Mouse (Mus musculus): Measurements from ENCODE around the gene Mt4. TPM values are rescaled to one million over a fixed set of nuclear protein-coding genes. Genes with fewer than 3 reads are reported as not detected.
A peak's percentile ranks its signal among the peaks of the same experiment; 100 is the strongest.

The Mt4 gene
- polyA plus RNA-seq, 1 experiment from 2014 or later = not detected

DNA sequence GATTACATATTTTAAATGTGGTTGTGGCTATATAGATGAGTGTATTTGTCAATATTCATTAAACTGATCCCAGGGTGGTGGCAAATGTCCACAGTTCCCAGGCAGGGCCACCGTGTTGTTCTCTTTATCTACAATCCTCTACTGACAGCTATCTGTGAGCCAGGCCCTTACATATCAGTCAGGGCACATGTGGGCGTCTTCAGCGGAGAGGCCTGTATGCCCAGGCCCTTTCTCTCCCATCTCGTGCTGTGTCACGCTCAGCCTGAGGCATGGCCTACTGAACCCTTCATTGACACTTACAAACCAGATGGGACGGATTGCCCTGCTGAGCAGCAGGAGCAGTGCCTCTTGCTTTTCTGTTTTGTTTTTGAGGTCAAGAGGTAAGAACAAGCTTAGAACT, 27.6 kb upstream of the Mt4 start:
- Histone ChIP-seq H3K27me3 (replicated peaks; ENCODE audit: control insufficient read depth, insufficient read depth, low read length) (no peaks in the 10 kb centered on the region), H3K9me3 (replicated peaks; ENCODE audit: control insufficient read depth, low read length) (no peaks in the 10 kb centered on the region), H3K4me1 (ENCODE audit: control insufficient read depth, insufficient read depth, low read length) (no peaks in the 10 kb centered on the region), H3K4me3 (ENCODE audit: low read depth, low read length) (no peak overlapping the region), H3K27ac (ENCODE audit: low read depth, low read length) (no peak overlapping the region), H3K36me3 (ENCODE audit: control insufficient read depth, insufficient read depth, low read length) (no peaks in the 10 kb centered on the region), H3K9ac (ENCODE audit: low read length) (no peak overlapping the region), H3K4me2 (ENCODE audit: low read length) (no peak overlapping the region)
- WGBS = 87% methylated on average over 6 of the region's 6 CpGs
- DNase-seq (ENCODE audit: low spot score) (no peak), ATAC-seq (no peak)

DNA sequence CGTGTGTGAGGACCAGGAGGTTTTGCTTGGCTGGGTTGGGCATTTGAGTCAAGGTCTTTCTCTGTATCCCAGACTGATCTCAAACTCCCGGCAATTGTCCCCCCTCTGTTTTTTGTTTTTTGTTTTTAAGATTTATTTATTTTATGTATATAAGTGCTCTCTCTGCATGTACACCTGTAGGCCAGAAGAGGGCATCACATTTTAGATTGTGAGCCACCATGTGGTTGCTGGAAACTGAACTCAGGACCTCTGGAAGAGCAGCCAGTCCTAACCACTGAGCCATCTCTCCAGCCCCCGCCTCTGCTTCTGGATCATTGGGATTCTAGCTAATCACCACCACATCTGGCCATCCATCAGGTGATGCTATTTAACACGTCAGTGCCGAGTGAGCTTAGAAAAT, 27.2 kb upstream of the Mt4 start:
- Histone ChIP-seq H3K9me3 (replicated peaks; ENCODE audit: control insufficient read depth, low read length) (no peaks in the 10 kb centered on the region), H3K9ac (ENCODE audit: low read length) (no peak overlapping the region), H3K4me3 (ENCODE audit: low read depth, low read length) (no peak overlapping the region), H3K4me1 (ENCODE audit: control insufficient read depth, insufficient read depth, low read length) (no peaks in the 10 kb centered on the region), H3K27ac (ENCODE audit: low read depth, low read length) (no peak overlapping the region), H3K4me2 (ENCODE audit: low read length) (no peak overlapping the region), H3K36me3 (ENCODE audit: control insufficient read depth, insufficient read depth, low read length) (no peaks in the 10 kb centered on the region), H3K27me3 (replicated peaks; ENCODE audit: control insufficient read depth, insufficient read depth, low read length) (no peaks in the 10 kb centered on the region)
- DNase-seq (ENCODE audit: low spot score) (no peak), ATAC-seq (no peak)
- WGBS = 79% methylated on average over 5 of the region's 5 CpGs

DNA sequence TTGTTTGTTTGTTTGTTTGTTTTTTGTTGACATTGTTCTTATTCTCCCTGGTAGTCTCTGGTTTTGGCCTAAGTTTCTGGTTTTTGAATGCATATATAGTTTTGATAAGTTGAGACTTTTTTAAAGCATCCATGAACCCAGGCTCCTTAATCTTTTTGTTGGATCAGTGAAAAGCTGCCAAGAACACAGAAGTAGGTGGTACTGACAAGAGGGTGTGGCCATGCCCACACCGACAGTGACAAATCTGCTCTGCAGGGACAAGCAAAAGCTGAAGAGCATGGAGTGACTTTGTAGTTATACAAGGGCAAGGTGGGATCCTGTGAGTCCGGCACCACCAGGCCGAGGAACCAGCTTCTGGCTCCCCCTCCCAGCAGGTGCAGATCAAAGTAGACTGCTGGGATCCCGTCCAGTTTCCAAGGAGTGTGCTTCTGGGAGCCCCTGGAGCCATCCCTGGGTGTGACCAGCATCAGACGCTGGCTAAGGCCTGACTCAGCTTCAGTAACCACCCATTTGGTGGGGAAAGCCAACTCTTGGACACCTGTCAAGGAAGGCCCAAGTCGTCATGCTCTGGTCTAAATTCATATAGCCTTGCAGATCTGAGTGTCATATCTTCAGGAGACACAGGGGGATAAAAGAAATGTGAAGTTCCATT, 26.3 kb upstream of the Mt4 start:
- H3K9me3 ChIP-seq (replicated peaks; ENCODE audit: control insufficient read depth, low read length) = no peaks in the 10 kb centered on the region
- no peaks in the 10 kb centered on the region for H3K4me1 ChIP-seq (ENCODE audit: control insufficient read depth, insufficient read depth, low read length)
- H3K36me3 ChIP-seq (ENCODE audit: control insufficient read depth, insufficient read depth, low read length) = no peaks in the 10 kb centered on the region
- WGBS = 67% methylated on average over 6 of the region's 6 CpGs
- H3K27me3 ChIP-seq (replicated peaks; ENCODE audit: control insufficient read depth, insufficient read depth, low read length) = no peaks in the 10 kb centered on the region
- H3K9ac ChIP-seq (ENCODE audit: low read length) = no peak overlapping the region
- DNase-seq (ENCODE audit: low spot score) = no peak
- H3K27ac ChIP-seq (ENCODE audit: low read depth, low read length) = no peak overlapping the region
- no peak overlapping the region for H3K4me2 ChIP-seq (ENCODE audit: low read length)
- ATAC-seq = no peak
- no peak overlapping the region for H3K4me3 ChIP-seq (ENCODE audit: low read depth, low read length)

DNA sequence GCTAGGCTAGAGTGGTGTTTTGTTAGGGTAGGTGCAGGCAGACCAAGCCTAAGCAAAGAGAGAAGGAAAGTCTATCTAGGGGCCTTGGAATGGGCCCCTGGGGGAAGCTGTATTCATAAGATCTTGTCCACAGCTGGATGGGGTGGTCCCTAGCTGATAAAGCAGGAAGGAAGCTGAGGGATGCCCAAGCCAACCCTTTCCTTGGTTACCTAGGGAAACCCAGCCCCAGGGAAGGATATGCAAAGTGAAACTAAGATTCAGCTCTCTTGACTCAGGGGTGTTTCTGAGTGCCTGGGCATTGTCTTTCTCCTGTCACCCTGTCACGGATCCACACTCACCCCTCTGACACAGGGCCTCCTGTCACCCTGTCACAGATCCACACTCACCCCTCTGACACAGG, 23.6 kb upstream of the Mt4 start:
- Histone ChIP-seq H3K9me3 (replicated peaks; ENCODE audit: control insufficient read depth, low read length) (no peaks in the 10 kb centered on the region), H3K4me2 (ENCODE audit: low read length) (no peak overlapping the region), H3K4me3 (ENCODE audit: low read depth, low read length) (no peak overlapping the region), H3K27ac (ENCODE audit: low read depth, low read length) (no peak overlapping the region), H3K36me3 (ENCODE audit: control insufficient read depth, insufficient read depth, low read length) (no peaks in the 10 kb centered on the region), H3K4me1 (ENCODE audit: control insufficient read depth, insufficient read depth, low read length) (peaks cover 8% of the 10 kb centered on the region), H3K27me3 (replicated peaks; ENCODE audit: control insufficient read depth, insufficient read depth, low read length) (no peaks in the 10 kb centered on the region), H3K9ac (ENCODE audit: low read length) (no peak overlapping the region)
- DNase-seq (ENCODE audit: low spot score) (no peak), ATAC-seq (no peak)
- WGBS = 47% methylated on average over 1 of the region's 1 CpGs

DNA sequence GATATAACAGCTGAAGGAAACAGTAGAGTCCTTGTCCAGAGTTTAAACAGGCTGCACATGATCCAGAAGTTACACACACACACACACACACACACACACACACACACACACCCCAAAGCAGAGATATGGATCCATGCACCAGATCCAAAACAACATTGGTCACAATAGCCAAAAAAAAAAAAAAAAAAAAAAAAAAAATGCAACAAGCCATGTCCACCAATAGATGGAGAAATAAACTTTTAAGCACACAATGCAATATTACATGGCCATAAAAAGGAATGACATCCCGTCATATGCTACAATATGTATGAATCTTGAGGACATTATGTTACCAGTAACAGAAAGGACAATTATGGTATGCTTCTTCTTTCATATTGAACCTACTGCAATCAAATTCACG, 23.0 kb upstream of the Mt4 start:
- Histone ChIP-seq H3K27ac (ENCODE audit: low read depth, low read length) (no peak overlapping the region), H3K36me3 (ENCODE audit: control insufficient read depth, insufficient read depth, low read length) (no peaks in the 10 kb centered on the region), H3K4me2 (ENCODE audit: low read length) (no peak overlapping the region), H3K4me1 (ENCODE audit: control insufficient read depth, insufficient read depth, low read length) (peaks cover 14% of the 10 kb centered on the region), H3K9me3 (replicated peaks; ENCODE audit: control insufficient read depth, low read length) (no peaks in the 10 kb centered on the region), H3K9ac (ENCODE audit: low read length) (no peak overlapping the region), H3K27me3 (replicated peaks; ENCODE audit: control insufficient read depth, insufficient read depth, low read length) (no peaks in the 10 kb centered on the region), H3K4me3 (ENCODE audit: low read depth, low read length) (no peak overlapping the region)
- 85% methylated on average over 2 of the region's 2 CpGs for WGBS
- no peak for ATAC-seq
- no peak for DNase-seq (ENCODE audit: low spot score)

DNA sequence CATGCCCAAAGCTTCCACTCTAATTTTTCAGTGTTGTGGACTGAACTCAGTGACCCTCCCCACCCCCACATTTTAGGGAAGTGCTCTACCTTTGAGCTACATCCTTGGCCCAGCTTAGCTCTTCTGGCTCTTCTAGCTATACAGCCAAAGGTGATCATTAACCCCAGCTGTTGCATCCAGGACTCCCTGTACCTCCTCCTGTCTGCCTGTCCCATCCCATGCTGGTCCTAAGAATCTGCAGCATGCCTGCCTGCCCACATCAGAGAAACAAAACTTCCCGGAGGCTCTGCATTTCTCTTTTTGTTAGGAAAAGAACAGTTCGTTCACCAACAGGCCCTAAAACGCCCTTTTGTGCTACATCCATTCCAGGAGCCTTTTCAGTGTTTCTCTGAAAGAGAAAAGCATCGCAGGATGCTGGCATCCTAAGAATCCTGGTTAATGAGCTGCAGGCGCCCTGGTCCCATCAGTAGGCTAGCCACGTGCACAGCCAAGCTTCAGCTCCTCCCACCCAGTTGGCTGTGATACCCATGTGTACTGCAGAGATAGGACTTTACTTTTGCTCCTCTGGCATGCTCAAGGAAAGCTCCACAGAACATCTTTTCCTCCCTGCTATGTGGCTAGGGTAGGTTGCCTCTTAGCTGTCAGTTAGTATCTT, 18.1 kb upstream of the Mt4 start:
- 0% methylated on average over 6 of the region's 6 CpGs for WGBS
- no peaks in the 10 kb centered on the region for H3K27me3 ChIP-seq (replicated peaks; ENCODE audit: control insufficient read depth, insufficient read depth, low read length)

DNA sequence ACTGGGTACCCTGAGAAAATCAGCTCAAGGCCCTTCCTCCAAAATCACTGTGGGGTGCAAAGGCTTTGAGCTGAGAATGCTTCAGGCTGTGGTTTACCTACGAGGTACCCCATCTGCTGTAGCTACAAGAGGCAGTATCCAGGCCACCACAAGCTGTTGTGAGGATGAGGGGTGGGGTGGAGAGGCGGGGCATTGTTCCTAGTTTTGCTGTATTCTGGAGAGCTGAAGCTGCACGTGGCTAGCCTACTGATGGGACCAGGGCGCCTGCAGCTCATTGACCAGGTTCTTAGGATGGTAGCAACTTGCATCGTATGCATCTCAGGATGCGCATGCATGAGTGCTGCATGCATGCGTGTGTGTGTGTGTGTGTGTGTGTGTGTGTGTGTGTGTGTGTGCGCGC, 15.4 kb upstream of the Mt4 start:
- Histone ChIP-seq H3K36me3 (ENCODE audit: control insufficient read depth, insufficient read depth, low read length) (no peaks in the 10 kb centered on the region), H3K4me1 (ENCODE audit: control insufficient read depth, insufficient read depth, low read length) (peaks cover 40% of the 10 kb centered on the region), H3K9me3 (replicated peaks; ENCODE audit: control insufficient read depth, low read length) (no peaks in the 10 kb centered on the region), H3K4me3 (ENCODE audit: low read depth, low read length) (no peak overlapping the region), H3K27ac (ENCODE audit: low read depth, low read length) (peak overlapping the region; percentile 50; the same call in 1 of the 2 replicates), H3K9ac (ENCODE audit: low read length) (no peak overlapping the region), H3K27me3 (replicated peaks; ENCODE audit: control insufficient read depth, insufficient read depth, low read length) (no peaks in the 10 kb centered on the region), H3K4me2 (ENCODE audit: low read length) (no peak overlapping the region)
- DNase-seq (ENCODE audit: low spot score) (peak; percentile 40), ATAC-seq (no peak)
- 72% methylated on average over 9 of the region's 9 CpGs for WGBS

More for the DNA sequence above, 18.1 kb upstream of the Mt4 start:
- peaks cover 40% of the 10 kb centered on the region for H3K4me1 ChIP-seq (ENCODE audit: control insufficient read depth, insufficient read depth, low read length)
- ATAC-seq (peak; percentile 96), DNase-seq (ENCODE audit: low spot score) (peak; percentile 94)
- peak overlapping the region; percentile 88 for H3K27ac ChIP-seq (ENCODE audit: low read depth, low read length)
- H3K4me2 ChIP-seq (ENCODE audit: low read length) = peak overlapping the region; percentile 2
- H3K4me3 ChIP-seq (ENCODE audit: low read depth, low read length) = no peak overlapping the region
- H3K9ac ChIP-seq (ENCODE audit: low read length) = peak overlapping the region; percentile 25
- H3K9me3 ChIP-seq (replicated peaks; ENCODE audit: control insufficient read depth, low read length) = no peaks in the 10 kb centered on the region
- H3K36me3 ChIP-seq (ENCODE audit: control insufficient read depth, insufficient read depth, low read length) = no peaks in the 10 kb centered on the region

DNA sequence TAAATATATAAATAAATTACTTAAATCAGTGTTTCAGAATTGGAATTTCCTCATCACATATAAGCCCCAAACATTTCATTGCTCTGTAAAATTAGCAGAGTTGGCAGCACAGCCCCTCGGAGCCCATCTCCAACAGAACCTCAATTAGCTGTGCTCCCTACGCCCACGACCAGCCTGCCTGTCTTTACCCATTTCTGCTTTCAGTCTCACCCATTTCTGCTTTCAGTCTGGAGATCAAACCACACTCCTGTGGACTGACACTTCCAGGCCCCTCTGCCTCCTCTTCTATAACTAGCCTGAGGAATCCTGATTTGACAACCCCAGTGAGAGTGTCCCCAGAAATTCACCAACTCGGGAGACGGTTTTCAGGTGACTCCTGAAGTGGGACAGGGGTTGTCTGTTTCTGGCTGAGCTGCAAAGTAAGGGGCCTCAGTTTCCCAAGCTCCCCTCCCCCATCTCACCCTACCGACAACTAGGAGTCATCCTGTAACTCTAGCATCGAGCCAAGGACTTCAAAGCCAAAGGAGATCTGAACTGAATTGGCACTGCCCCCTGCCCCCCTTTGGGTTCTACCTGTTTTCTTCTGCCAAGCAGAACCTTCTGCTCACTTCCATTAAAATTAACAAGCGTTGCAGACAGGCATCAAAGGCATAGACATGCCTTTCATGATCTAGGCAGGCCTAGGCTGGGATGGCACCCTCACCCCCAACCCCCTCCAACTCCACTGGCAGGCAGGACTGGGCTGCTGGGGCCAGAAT, 14.1 kb upstream of the Mt4 start:
- DNase-seq (ENCODE audit: low spot score) (peak; percentile 31), ATAC-seq (no peak)
- 44% methylated on average over 8 of the region's 8 CpGs for WGBS
- Histone ChIP-seq H3K4me2 (ENCODE audit: low read length) (no peak overlapping the region), H3K27me3 (replicated peaks; ENCODE audit: control insufficient read depth, insufficient read depth, low read length) (no peaks in the 10 kb centered on the region), H3K27ac (ENCODE audit: low read depth, low read length) (no peak overlapping the region), H3K36me3 (ENCODE audit: control insufficient read depth, insufficient read depth, low read length) (no peaks in the 10 kb centered on the region), H3K4me1 (ENCODE audit: control insufficient read depth, insufficient read depth, low read length) (peaks cover 44% of the 10 kb centered on the region), H3K9me3 (replicated peaks; ENCODE audit: control insufficient read depth, low read length) (no peaks in the 10 kb centered on the region), H3K4me3 (ENCODE audit: low read depth, low read length) (no peak overlapping the region), H3K9ac (ENCODE audit: low read length) (no peak overlapping the region)

DNA sequence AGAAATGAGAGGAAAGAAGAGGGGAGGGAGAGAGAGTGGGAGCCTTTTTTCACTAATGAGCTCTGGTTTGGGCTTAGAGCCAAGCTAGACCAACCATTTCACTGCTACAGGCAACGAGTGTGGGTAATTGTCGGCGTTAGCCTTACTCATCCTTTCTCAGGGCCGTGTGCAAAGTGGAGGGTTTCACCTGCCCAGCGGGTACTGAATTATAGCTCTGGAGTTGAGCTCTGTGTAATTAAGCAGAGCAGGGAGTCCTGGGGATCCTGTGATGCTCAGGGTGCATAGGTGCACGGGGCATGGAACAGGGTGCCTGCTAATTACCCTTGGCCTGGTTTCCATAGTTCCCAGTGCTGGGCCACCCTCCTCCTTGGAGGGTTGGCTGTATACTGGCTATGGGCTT, 9.3 kb upstream of the Mt4 start:
- peak; percentile 62 for ATAC-seq
- H3K36me3 ChIP-seq (ENCODE audit: control insufficient read depth, insufficient read depth, low read length) = no peaks in the 10 kb centered on the region
- H3K4me2 ChIP-seq (ENCODE audit: low read length) = no peak overlapping the region
- peaks cover 19% of the 10 kb centered on the region; the same call in 1 of the 2 replicates for H3K4me1 ChIP-seq (ENCODE audit: control insufficient read depth, insufficient read depth, low read length)
- no peak overlapping the region for H3K9ac ChIP-seq (ENCODE audit: low read length)
- no peaks in the 10 kb centered on the region for H3K27me3 ChIP-seq (replicated peaks; ENCODE audit: control insufficient read depth, insufficient read depth, low read length)
- 23% methylated on average over 6 of the region's 6 CpGs for WGBS
- H3K4me3 ChIP-seq (ENCODE audit: low read depth, low read length) = no peak overlapping the region
- DNase-seq (ENCODE audit: low spot score) = peak; percentile 84
- H3K9me3 ChIP-seq (replicated peaks; ENCODE audit: control insufficient read depth, low read length) = no peaks in the 10 kb centered on the region
- peak overlapping the region; percentile 15; the same call in 1 of the 2 replicates for H3K27ac ChIP-seq (ENCODE audit: low read depth, low read length)

Data from forebrain, embryonic 14.5 days (tissue).